Mouse (Mus musculus): Measurements from ENCODE around the gene Dcun1d3. TPM values are rescaled to one million over a fixed set of nuclear protein-coding genes. Genes with fewer than 3 reads are reported as not detected.
A peak's percentile ranks its signal among the peaks of the same experiment; 100 is the strongest.

The Dcun1d3 gene
- total RNA-seq, 1 experiment from 2014 or later: 16.2 TPM

DNA sequence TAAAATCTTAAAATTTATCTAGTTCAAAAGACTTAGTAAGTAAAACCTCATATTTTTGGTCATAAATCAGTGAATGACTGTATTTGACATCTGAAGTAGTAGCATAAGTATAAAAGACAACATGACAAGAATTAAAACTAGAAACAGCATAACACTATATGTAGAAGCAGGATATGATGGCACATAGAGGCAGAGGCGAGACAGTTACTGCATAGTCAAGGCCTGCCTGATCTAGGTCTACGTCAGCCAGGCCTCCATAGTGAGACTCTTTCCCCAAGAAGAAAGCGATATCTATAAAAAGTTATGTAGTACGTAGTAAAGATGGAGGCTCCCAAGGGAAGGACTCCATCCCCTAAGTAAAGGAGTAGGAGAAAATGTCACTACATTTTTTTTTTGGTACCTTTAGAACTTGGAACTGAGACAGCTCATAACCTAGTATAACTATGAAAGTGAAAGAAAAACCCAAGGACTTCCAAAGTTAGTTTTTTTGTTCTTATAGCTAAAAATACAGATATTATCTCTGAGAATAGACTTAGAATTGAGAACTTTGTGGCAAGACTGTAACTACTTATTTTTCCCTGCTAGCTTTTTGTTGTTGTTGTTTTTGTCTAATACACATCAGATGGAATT, 54.2 kb downstream of the Dcun1d3 start:
- no peak for ATAC-seq (ENCODE audit: extremely low read depth, insufficient number of reproducible peaks, low FRiP score, poor library complexity, severe bottlenecking)

DNA sequence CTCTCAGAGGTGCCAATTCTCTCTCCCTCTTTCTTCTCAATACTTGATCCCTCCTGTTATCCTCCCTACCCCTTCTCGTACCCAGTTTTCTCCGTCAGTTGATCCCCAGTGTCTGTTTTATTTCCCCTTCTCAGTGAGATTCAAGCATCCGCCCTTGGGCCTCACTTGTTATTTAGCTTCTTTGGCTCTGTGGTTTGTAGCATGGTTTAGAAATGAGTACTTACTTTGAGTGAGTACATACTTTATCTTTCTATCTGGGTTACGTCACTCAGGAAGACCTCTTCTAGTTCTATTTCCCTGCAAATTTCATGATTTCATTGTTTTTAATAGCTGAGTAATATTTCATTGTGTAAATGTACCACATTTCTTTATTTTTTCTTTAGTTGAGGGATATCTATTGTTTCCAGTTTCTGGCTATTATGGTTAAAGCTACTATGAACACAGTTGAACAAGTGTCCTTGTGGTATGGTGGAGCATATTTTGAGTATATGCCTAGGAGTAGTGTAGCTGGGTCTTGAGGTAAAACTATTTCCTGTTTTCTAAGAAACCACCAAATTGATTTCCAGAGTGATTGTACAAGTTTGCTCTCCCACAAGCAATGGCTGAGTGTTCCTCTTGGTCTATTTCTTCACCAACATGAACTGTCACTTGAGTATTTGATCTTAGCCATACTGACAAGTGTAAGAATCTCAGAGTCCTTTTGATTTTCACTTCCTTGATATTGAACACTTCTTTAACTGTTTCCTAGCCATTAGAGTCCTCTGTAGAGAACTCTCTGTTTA, 59.9 kb downstream of the Dcun1d3 start:
- ATAC-seq (ENCODE audit: extremely low read depth, insufficient number of reproducible peaks, low FRiP score, poor library complexity, severe bottlenecking): 0 out of 2 replicates have a peak, but pooled peaks have one; percentile 23

- ATAC-seq (ENCODE audit: extremely low read depth, insufficient number of reproducible peaks, low FRiP score, poor library complexity, severe bottlenecking): no peak
These were observed 60.7 kb downstream of the Dcun1d3 start for GRCm38 (mm10) chr7:119835371-119835770.

- ATAC-seq (ENCODE audit: extremely low read depth, insufficient number of reproducible peaks, low FRiP score, poor library complexity, severe bottlenecking): no peak
These were observed 87.4 kb downstream of the Dcun1d3 start for GRCm38 (mm10) chr7:119808723-119809122.

DNA sequence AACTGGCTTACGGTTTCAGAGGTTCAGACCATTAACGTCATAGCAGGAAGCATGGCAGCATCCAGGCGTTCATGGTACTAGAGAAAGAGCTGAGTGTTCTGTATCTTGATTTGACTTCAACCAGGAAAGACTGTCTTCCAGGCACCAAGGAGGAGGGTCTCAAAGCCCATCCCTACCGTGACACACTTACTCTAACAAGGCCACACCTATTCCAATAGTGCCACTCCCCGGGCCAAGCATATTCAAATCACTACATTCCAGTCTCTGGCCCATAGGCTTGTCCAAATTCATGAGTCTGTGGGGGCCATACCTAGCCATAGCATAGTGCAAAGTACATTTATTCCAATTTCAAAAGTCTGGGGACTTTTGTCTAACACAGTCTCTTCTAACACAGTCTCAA, 88.7 kb downstream of the Dcun1d3 start:
- no peak for ATAC-seq (ENCODE audit: extremely low read depth, insufficient number of reproducible peaks, low FRiP score, poor library complexity, severe bottlenecking)

Other genes starting within 250 kb of the Dcun1d3 start
- gene Acsm4, start 206.3 kb downstream of the Dcun1d3 start, total RNA-seq (2017): not detected in 2 replicates
- 45.3 and 46.3 TPM in 2 replicates for gene Thumpd1, start 175.5 kb downstream of the Dcun1d3 start, total RNA-seq (2017)
- gene Acsm3, start 135.4 kb downstream of the Dcun1d3 start, total RNA-seq (2017): not detected in 2 replicates
- 15.4 and 25.5 TPM in 2 replicates for gene Rexo5, start 102.3 kb downstream of the Dcun1d3 start, total RNA-seq (2017)
- 3.3 and 3.4 TPM in 2 replicates for gene Eri2, start 102.2 kb downstream of the Dcun1d3 start, total RNA-seq (2017)
- 4.3 and 4.8 TPM in 2 replicates for gene Lyrm1, start 437 bp downstream of the Dcun1d3 start, total RNA-seq (2017)
- not detected in 2 replicates for gene Dnah3, start 199.0 kb upstream of the Dcun1d3 start, total RNA-seq (2017)
- gene Tmem159, start 206.1 kb upstream of the Dcun1d3 start, total RNA-seq (2017): 1.9 and 2.0 TPM in 2 replicates
- not detected in 2 replicates for gene Zp2, start 249.0 kb upstream of the Dcun1d3 start, total RNA-seq (2017)